Mouse (Mus musculus) left cerebral cortex, postnatal 25 days (tissue): ENCODE measurements around the gene Syt12. TPM values are rescaled to one million over a fixed set of nuclear protein-coding genes. Genes with fewer than 3 reads are reported as not detected.
A peak's percentile ranks its signal among the peaks of the same experiment; 100 is the strongest.
"Not testable (repeated sequence)": the region's sequence is repeated elsewhere in the genome, so short reads cannot be mapped to it uniquely, and the experiment has no call there.

Experiments used
- DNase-seq, 2 experiments: peaks; one replicate each; pipeline ENCODE4 v3.0.0; 2022; ENCODE audit warnings: low spot score in 2 of 2, mixed read lengths in 1 of 2
- intact Hi-C: fragments of 180-260 bp; cut with DNase I; formaldehyde crosslinking; loops from one replicate; pipeline ENCODE4 v1.15.1; 2025
- total RNA-seq, 2 experiments: library from RNA; stranded (reverse); gene quantifications; 2 replicates each; pipeline ENCODE4 v1.2.3; 2021

The Syt12 gene
- total RNA-seq, 2 experiments from 2014 or later, result 38.2 to 43.4 TPM

- intact Hi-C loops, result no loop called here
- DNase-seq, result peak in 1 of 2 experiments; percentile 39
Measured at GRCm38 (mm10) chr19:4492526-4493296, 15.5 kb upstream of the Syt12 start.

GRCm38 (mm10) chr19:4491080-4491695, 13.9 kb upstream of the Syt12 start:
- no peak for DNase-seq
- intact Hi-C loops, result no loop called here

- intact Hi-C loops, result no loop called here
- no peak for DNase-seq
Measured at GRCm38 (mm10) chr19:4487877-4488276, 10.6 kb upstream of the Syt12 start.

- intact Hi-C loops, result no loop called here
Measured at GRCm38 (mm10) chr19:4485006-4485405, 7.8 kb upstream of the Syt12 start.

GRCm38 (mm10) chr19:4482111-4482859, 5.0 kb upstream of the Syt12 start:
- peak in 1 of 2 experiments; percentile 69 for DNase-seq
- intact Hi-C loops, result loop anchor here (5.0 kb wide), 1 partner anchor 215 kb away; the partner anchor contains the start of gene Gm960

More at GRCm38 (mm10) chr19:4485006-4485405, 7.8 kb upstream of the Syt12 start:
- no peak for DNase-seq

GRCm38 (mm10) chr19:4481326-4481725, 4.1 kb upstream of the Syt12 start:
- intact Hi-C loops, result loop anchor here (5.0 kb wide), 1 partner anchor 216 kb away; the partner anchor contains the start of gene Gm960
- DNase-seq, result peak; percentile 47 to 93

GRCm38 (mm10) chr19:4480041-4480440, 2.8 kb upstream of the Syt12 start:
- DNase-seq, result no peak
- intact Hi-C loops, result loop anchor here (5.0 kb wide), 1 partner anchor 217 kb away; the partner anchor contains the start of gene Gm960

GRCm38 (mm10) chr19:4478190-4478516, 906 bp upstream of the Syt12 start:
- no peak for DNase-seq
- intact Hi-C loops, result no loop called here

- intact Hi-C loops, result loop anchor here (2.0 kb wide), 1 partner anchor 80 kb away; no protein-coding TSS in a partner anchor
- peak; percentile 67 to 77 for DNase-seq
Measured at GRCm38 (mm10) chr19:4476601-4477257, 518 bp downstream of the Syt12 start.

GRCm38 (mm10) chr19:4475224-4475925, 1.9 kb downstream of the Syt12 start:
- DNase-seq, result peak in 1 of 2 experiments; percentile 72
- intact Hi-C loops, result no loop called here

GRCm38 (mm10) chr19:4474739-4475138, 2.5 kb downstream of the Syt12 start:
- intact Hi-C loops, result no loop called here
- DNase-seq, result no peak

GRCm38 (mm10) chr19:4473549-4473948, 3.7 kb downstream of the Syt12 start:
- intact Hi-C loops, result no loop called here
- DNase-seq, result no peak

- no peak for DNase-seq
- intact Hi-C loops, result no loop called here
Measured at GRCm38 (mm10) chr19:4468363-4468762, 8.9 kb downstream of the Syt12 start.

- DNase-seq, result no peak
- intact Hi-C loops, result no loop called here
Measured at GRCm38 (mm10) chr19:4464666-4465065, 12.6 kb downstream of the Syt12 start.

- no peak for DNase-seq
- intact Hi-C loops, result no loop called here
Measured at GRCm38 (mm10) chr19:4461981-4462380, 15.3 kb downstream of the Syt12 start.

GRCm38 (mm10) chr19:4456227-4456626, 21.0 kb downstream of the Syt12 start:
- intact Hi-C loops, result no loop called here

GRCm38 (mm10) chr19:4455071-4455800, 22.0 kb downstream of the Syt12 start:
- DNase-seq, result peak in 1 of 2 experiments; percentile 57
- intact Hi-C loops, result no loop called here

More at GRCm38 (mm10) chr19:4456227-4456626, 21.0 kb downstream of the Syt12 start:
- DNase-seq, result peak in 1 of 2 experiments; percentile 43

GRCm38 (mm10) chr19:4454040-4454439, 23.2 kb downstream of the Syt12 start:
- DNase-seq, intact Hi-C loops: not testable (repeated sequence)
